Mouse (Mus musculus) hindbrain, embryonic 16.5 days (tissue): ENCODE measurements at regions not wholly inside any gene's neighbourhood (a gene's known extent, or its start where the extent isn't known, plus 50 kb on each side); places are given as distances from the start of the nearest gene placed in this dataset.

Source experiments
- ATAC-seq: fragments of 200-750 bp; cut with Nextera tagmentation; 2 replicates; pipeline ENCODE4 v1.8.0; 2017; ENCODE audit warnings: moderate TSS enrichment, moderate library complexity
- H3K27ac ChIP-seq: fragments of 300-500 bp; sonication (generic); 2 replicates; pipeline ENCODE4 v1.5.1; 2014; ENCODE audit warnings: low read depth, mild to moderate bottlenecking, control low read depth, low read length, moderate library complexity
- H3K27me3 ChIP-seq: fragments of 300-500 bp; sonication (generic); replicated peaks from 2 replicates; pipeline ENCODE4 v1.6.1; 2014; ENCODE audit warnings: low read length; ENCODE audit not compliant: control insufficient read depth, insufficient read depth
- H3K36me3 ChIP-seq: fragments of 300-500 bp; sonication (generic); 2 replicates; pipeline ENCODE4 v1.6.1; 2014; ENCODE audit warnings: mild to moderate bottlenecking, low read length, moderate library complexity, mixed read lengths; ENCODE audit not compliant: control insufficient read depth, insufficient read depth
- H3K4me1 ChIP-seq: fragments of 300-500 bp; sonication (generic); 2 replicates; pipeline ENCODE4 v1.6.1; 2014; ENCODE audit warnings: low read depth, low read length; ENCODE audit not compliant: control insufficient read depth, insufficient read depth
- H3K4me2 ChIP-seq: fragments of 300-500 bp; sonication (generic); 2 replicates; pipeline ENCODE4 v1.6.1; 2014; ENCODE audit warnings: mild to moderate bottlenecking, low read length, control low read depth, moderate library complexity
- H3K4me3 ChIP-seq: fragments of 300-500 bp; sonication (generic); 2 replicates; pipeline ENCODE4 v1.5.1; 2014; ENCODE audit warnings: mild to moderate bottlenecking, low read length, control low read depth, moderate library complexity
- H3K9ac ChIP-seq: fragments of 300-500 bp; sonication (generic); 2 replicates; pipeline ENCODE4 v1.6.1; 2014; ENCODE audit warnings: low read depth, mild to moderate bottlenecking, control low read depth, low read length, moderate library complexity
- H3K9me3 ChIP-seq: fragments of 300-500 bp; sonication (generic); 2 replicates; pipeline ENCODE4 v1.6.1; 2014; ENCODE audit warnings: mild to moderate bottlenecking, low read length, moderate library complexity; ENCODE audit not compliant: control insufficient read depth
- WGBS: fragments of 180-500 bp; shearing (Covaris S2); extraction: QIAGEN DNeasy Blood & Tissue Kit; methylation state at CpG from one replicate; pipeline ENCODE4 v1.1.7; 2014; 5-methylcytosine and 5-hydroxymethylcytosine counted together

GRCm38 (mm10) chr13:83879561-83879960 is 342.5 kb upstream of the Tmem161b start:
- Histone ChIP-seq H3K27me3 (no peaks in the 10 kb centered on the region), H3K4me2 (no peak overlapping the region), H3K36me3 (no peaks in the 10 kb centered on the region), H3K9ac (no peak overlapping the region), H3K27ac (no peak overlapping the region), H3K4me1 (no peaks in the 10 kb centered on the region), H3K9me3 (no peaks in the 10 kb centered on the region), H3K4me3 (no peak overlapping the region)
- ATAC-seq = no peak
- WGBS = 52% methylated on average over 2 of the region's 2 CpGs

GRCm38 (mm10) chr13:83880305-83880704 is 341.8 kb upstream of the Tmem161b start:
- H3K4me1 ChIP-seq = no peaks in the 10 kb centered on the region; the same call in 1 of the 2 replicates
- H3K9ac ChIP-seq = no peak overlapping the region; the same call in 1 of the 2 replicates
- H3K27me3 ChIP-seq = no peaks in the 10 kb centered on the region
- ATAC-seq = peak; percentile 67
- H3K4me3 ChIP-seq = no peak overlapping the region
- no peaks in the 10 kb centered on the region for H3K36me3 ChIP-seq
- 28% methylated on average over 2 of the region's 2 CpGs for WGBS
- no peak overlapping the region for H3K4me2 ChIP-seq
- H3K27ac ChIP-seq = peak overlapping the region; percentile 39
- no peaks in the 10 kb centered on the region for H3K9me3 ChIP-seq

GRCm38 (mm10) chr13:83880772-83881171 is 341.3 kb upstream of the Tmem161b start:
- Histone ChIP-seq H3K27ac (peak overlapping the region; percentile 39; the same call in 1 of the 2 replicates), H3K4me3 (no peak overlapping the region), H3K9me3 (no peaks in the 10 kb centered on the region), H3K4me1 (no peaks in the 10 kb centered on the region; the same call in 1 of the 2 replicates), H3K4me2 (no peak overlapping the region), H3K9ac (no peak overlapping the region), H3K36me3 (no peaks in the 10 kb centered on the region), H3K27me3 (no peaks in the 10 kb centered on the region)
- no peak for ATAC-seq
- 31% methylated on average over 2 of the region's 2 CpGs for WGBS

GRCm38 (mm10) chr13:83882839-83883238 is 339.3 kb upstream of the Tmem161b start:
- Histone ChIP-seq H3K9ac (no peak overlapping the region), H3K4me1 (no peaks in the 10 kb centered on the region; the same call in 1 of the 2 replicates), H3K4me3 (no peak overlapping the region), H3K27ac (no peak overlapping the region), H3K4me2 (no peak overlapping the region), H3K36me3 (no peaks in the 10 kb centered on the region), H3K27me3 (no peaks in the 10 kb centered on the region), H3K9me3 (no peaks in the 10 kb centered on the region)
- no peak for ATAC-seq
- WGBS = 27% methylated on average over 1 of the region's 1 CpGs

GRCm38 (mm10) chr13:83883821-83884220 is 338.3 kb upstream of the Tmem161b start:
- no peak for ATAC-seq
- Histone ChIP-seq H3K9ac (no peak overlapping the region), H3K4me3 (no peak overlapping the region), H3K9me3 (no peaks in the 10 kb centered on the region), H3K4me1 (no peaks in the 10 kb centered on the region; the same call in 1 of the 2 replicates), H3K27ac (no peak overlapping the region), H3K27me3 (no peaks in the 10 kb centered on the region), H3K4me2 (no peak overlapping the region), H3K36me3 (no peaks in the 10 kb centered on the region)
- 65% methylated on average over 4 of the region's 4 CpGs for WGBS

GRCm38 (mm10) chr13:83884226-83884625 is 337.9 kb upstream of the Tmem161b start:
- WGBS = 75% methylated on average over 4 of the region's 4 CpGs
- Histone ChIP-seq H3K36me3 (no peaks in the 10 kb centered on the region), H3K27ac (no peak overlapping the region), H3K27me3 (no peaks in the 10 kb centered on the region), H3K4me3 (no peak overlapping the region), H3K9me3 (no peaks in the 10 kb centered on the region), H3K4me1 (no peaks in the 10 kb centered on the region; the same call in 1 of the 2 replicates), H3K4me2 (no peak overlapping the region), H3K9ac (no peak overlapping the region)
- no peak for ATAC-seq

GRCm38 (mm10) chr13:83884766-83885543 is 337.1 kb upstream of the Tmem161b start:
- Histone ChIP-seq H3K4me2 (no peak overlapping the region), H3K9me3 (no peaks in the 10 kb centered on the region), H3K4me1 (no peaks in the 10 kb centered on the region; the same call in 1 of the 2 replicates), H3K9ac (no peak overlapping the region), H3K27ac (no peak overlapping the region), H3K4me3 (no peak overlapping the region), H3K36me3 (no peaks in the 10 kb centered on the region), H3K27me3 (no peaks in the 10 kb centered on the region)
- ATAC-seq = peak; percentile 81
- 17% methylated on average over 13 of the region's 13 CpGs for WGBS

GRCm38 (mm10) chr13:83885729-83886128 is 336.4 kb upstream of the Tmem161b start:
- H3K4me1 ChIP-seq = no peaks in the 10 kb centered on the region; the same call in 1 of the 2 replicates
- no peaks in the 10 kb centered on the region for H3K36me3 ChIP-seq
- no peaks in the 10 kb centered on the region for H3K9me3 ChIP-seq
- no peak overlapping the region for H3K4me3 ChIP-seq
- H3K4me2 ChIP-seq = no peak overlapping the region
- WGBS = 54% methylated on average over 4 of the region's 4 CpGs
- peak; percentile 28; the same call in 1 of the 2 replicates for ATAC-seq
- no peaks in the 10 kb centered on the region for H3K27me3 ChIP-seq
- no peak overlapping the region for H3K9ac ChIP-seq
- H3K27ac ChIP-seq = no peak overlapping the region

- no peak for ATAC-seq
- Histone ChIP-seq H3K36me3 (no peaks in the 10 kb centered on the region), H3K27ac (no peak overlapping the region), H3K4me2 (no peak overlapping the region), H3K27me3 (no peaks in the 10 kb centered on the region), H3K4me3 (no peak overlapping the region), H3K4me1 (no peaks in the 10 kb centered on the region), H3K9me3 (peaks cover 7% of the 10 kb centered on the region; the same call in 1 of the 2 replicates), H3K9ac (no peak overlapping the region)
- WGBS = 72% methylated on average over 2 of the region's 2 CpGs
Observed at GRCm38 (mm10) chr13:83914697-83915096, 307.4 kb upstream of the Tmem161b start.
